15 mouse cellular contexts compared by ENCODE assay signal in the genomic region with DNA sequence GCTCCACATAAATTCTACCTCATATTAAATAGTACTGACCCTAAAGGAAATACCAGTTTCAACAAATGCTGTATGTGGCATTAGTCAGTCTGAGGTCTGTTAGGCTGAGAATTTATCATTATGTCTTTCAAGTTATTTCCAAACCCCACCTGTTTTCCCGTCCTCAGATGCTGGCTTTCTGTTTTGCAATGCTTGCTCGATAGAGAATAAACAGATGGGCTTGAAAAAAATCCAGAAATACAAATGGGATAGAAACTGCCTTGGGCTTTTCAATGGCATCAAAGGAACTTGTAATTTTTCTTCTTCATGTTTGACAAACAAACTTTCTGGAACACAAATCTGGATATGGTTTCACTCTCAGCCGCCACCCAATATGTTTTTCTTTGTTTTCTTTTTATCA.
"Had no signal": no experiment of that assay in that cellular context is flagged by ENCODE, and none has a peak within 500 bp of the region (broad histone marks: within the 10 kb centered on the region; RNA-seq: fewer than 3 reads in every experiment).

No protein-coding gene starts in this region.

- H3K36me3 ChIP-seq: limb, embryonic 15.5 days; liver, embryonic 12.5 days; midbrain, embryonic 10.5 days; neural tube, embryonic 13.5 days had no signal

- DNase-seq: kidney, adult 8-10 months; kidney, postnatal 36 days; lung, embryonic 14.5 days; lung, postnatal 10 days; lung, postnatal 4 days; midbrain, embryonic 14.5 days; right cerebral cortex, postnatal 4 days; spleen, adult 18-20 months; thymus, adult 2 months; thymus, postnatal 25 days had no signal

- H3K27ac ChIP-seq: limb, embryonic 15.5 days; liver, embryonic 12.5 days; midbrain, embryonic 10.5 days; neural tube, embryonic 13.5 days had no signal

- H3K9ac ChIP-seq: limb, embryonic 15.5 days; liver, embryonic 12.5 days; lung, embryonic 14.5 days; neural tube, embryonic 13.5 days had no signal

- H3K4me1 ChIP-seq: limb, embryonic 15.5 days; liver, embryonic 12.5 days; midbrain, embryonic 10.5 days; neural tube, embryonic 13.5 days had no signal

- H3K4me2 ChIP-seq: limb, embryonic 15.5 days; liver, embryonic 12.5 days; lung, embryonic 14.5 days; neural tube, embryonic 13.5 days had no signal

- H3K4me3 ChIP-seq: limb, embryonic 15.5 days; liver, embryonic 12.5 days; midbrain, embryonic 10.5 days; neural tube, embryonic 13.5 days had no signal

- ATAC-seq: intestine, postnatal 0 days; liver, embryonic 12.5 days had no signal

- H3K9me3 ChIP-seq: limb, embryonic 15.5 days; midbrain, embryonic 10.5 days; neural tube, embryonic 13.5 days had no signal

- H3K27me3 ChIP-seq: limb, embryonic 15.5 days; liver, embryonic 12.5 days; neural tube, embryonic 13.5 days had no signal
